9 mouse cellular contexts compared by ENCODE assay signal in genomic region chrX:133911397-133912103, GRCm38 (mm10). TPM values are rescaled to one million over a fixed set of nuclear protein-coding genes. Genes with fewer than 3 reads are reported as not detected.
DNase-seq lines count a peak whose midpoint lies in the region; ATAC-seq lines count a peak whose summit lies in the region.
"Had no signal": no experiment of that assay in that cellular context is flagged by ENCODE, and none has a peak within 500 bp of the region (broad histone marks: within the 10 kb centered on the region; RNA-seq: fewer than 3 reads in every experiment).

No protein-coding gene starts in this region.

- DNase-seq in adrenal gland, adult 2 months, result peak; percentile 11
- no peak for DNase-seq in adrenal gland, postnatal 14 days
- peak; percentile 8 for DNase-seq in testis, postnatal 14 days (ENCODE audit: low spot score)
- no peak for DNase-seq in testis, postnatal 10 days (ENCODE audit: low spot score)
- DNase-seq in kidney, postnatal 14 days, result peak; percentile 59
- no peak for DNase-seq in neural tube, embryonic 10.5 days (ENCODE audit: extremely low spot score, low spot score)
- no peak for DNase-seq in layer of hippocampus, adult 9-10 months (ENCODE audit: low spot score)

- H3K36me3 ChIP-seq in stomach, embryonic 16.5 days (ENCODE audit: control insufficient read depth, insufficient read depth, low read length), result no peaks in the 10 kb centered on the region
- H3K36me3 ChIP-seq: liver, embryonic 12.5 days had no signal

- no peak overlapping the region for H3K9ac ChIP-seq in stomach, embryonic 16.5 days (ENCODE audit: low read length)
- H3K9ac ChIP-seq: liver, embryonic 12.5 days had no signal

- no peaks in the 10 kb centered on the region for H3K9me3 ChIP-seq in stomach, embryonic 16.5 days (replicated peaks; ENCODE audit: control insufficient read depth, low read length)
- H3K9me3 ChIP-seq: liver, embryonic 12.5 days had no signal

- ATAC-seq in stomach, embryonic 16.5 days (ENCODE audit: insufficient read depth, low FRiP score), result peak; percentile 63
- ATAC-seq: liver, embryonic 12.5 days had no signal

- H3K4me2 ChIP-seq in stomach, embryonic 16.5 days (ENCODE audit: low read depth, low read length), result no peak overlapping the region
- H3K4me2 ChIP-seq: liver, embryonic 12.5 days had no signal

- no peak overlapping the region for H3K4me3 ChIP-seq in stomach, embryonic 16.5 days (replicated peaks; ENCODE audit: low read length)
- H3K4me3 ChIP-seq: liver, embryonic 12.5 days had no signal

- peak overlapping the region; percentile 55; the same call in 1 of the 2 replicates for H3K27ac ChIP-seq in stomach, embryonic 16.5 days (ENCODE audit: low read length)
- H3K27ac ChIP-seq: liver, embryonic 12.5 days had no signal

- H3K4me1 ChIP-seq in stomach, embryonic 16.5 days (ENCODE audit: control insufficient read depth, insufficient read depth, low read length), result no peaks in the 10 kb centered on the region; the same call in 1 of the 2 replicates
- H3K4me1 ChIP-seq: liver, embryonic 12.5 days had no signal

- no peaks in the 10 kb centered on the region; the same call in 1 of the 2 replicates for H3K27me3 ChIP-seq in stomach, embryonic 16.5 days (ENCODE audit: control insufficient read depth, insufficient read depth, low read length)

- 42% methylated on average over 10 of the region's 10 CpGs for WGBS in stomach, embryonic 16.5 days

RNA-seq across cellular contexts. Expression of gene Srpx2, which starts 3.3 kb away (rescaled TPM):
- total RNA-seq in adrenal gland, adult 2 months (2021), result 1 to 10 TPM; 3.7 to 3.8 TPM
- 2.2 and 2.8 TPM in 2 replicates for polyA plus RNA-seq in adrenal gland, adult 2 months (2012; rRNA removed)
- total RNA-seq in adrenal gland, postnatal 14 days (2021), result 1.9 and 2.2 TPM in 2 replicates
- 8.4 and 10.5 TPM in 2 replicates for polyA plus RNA-seq in stomach, embryonic 16.5 days (2015; fragmentation: Nextera tagmentation; extraction: Ambion mirVana)

RNA-seq across cellular contexts. Expression of gene Tspan6, which starts 13.3 kb away (rescaled TPM):
- 10 to 100 TPM; 27.7 to 33.6 TPM for total RNA-seq in adrenal gland, adult 2 months (2021)
- 2.4 and 3.3 TPM in 2 replicates for polyA plus RNA-seq in adrenal gland, adult 2 months (2012; rRNA removed)
- 20.9 and 23.7 TPM in 2 replicates for total RNA-seq in adrenal gland, postnatal 14 days (2021)
- polyA plus RNA-seq in stomach, embryonic 16.5 days (2015; fragmentation: Nextera tagmentation; extraction: Ambion mirVana), result 114 and 115 TPM in 2 replicates

Comparison
In these comparisons a context has a peak if more than half of its experiments do, and no peak if none do; other contexts are left out.
1. DNase-seq: peak in adrenal gland, adult 2 months (single experiment), testis, postnatal 14 days (single experiment) and kidney, postnatal 14 days (single experiment); none in adrenal gland, postnatal 14 days (single experiment), testis, postnatal 10 days (single experiment), neural tube, embryonic 10.5 days (single experiment) and layer of hippocampus, adult 9-10 months (single experiment).